Mouse (Mus musculus) heart, adult 8-10 months (tissue): ENCODE data around the gene Sirt7. TPM values are rescaled to one million over a fixed set of nuclear protein-coding genes. Genes with fewer than 3 reads are reported as not detected.

Experiments
- DNase-seq: peaks from one replicate; pipeline ENCODE4 v3.0.0; 2022; ENCODE audit warnings: low spot score
- total RNA-seq, 4 experiments: library from RNA; stranded (reverse); gene quantifications; 2 replicates each; pipeline ENCODE4 v1.2.4; 2022

Gene Sirt7
- 10 to 100 TPM in 1 of 4 experiments, 1 to 10 TPM in 3; 6.5 to 10.6 (median 7.6) TPM for total RNA-seq

DNA sequence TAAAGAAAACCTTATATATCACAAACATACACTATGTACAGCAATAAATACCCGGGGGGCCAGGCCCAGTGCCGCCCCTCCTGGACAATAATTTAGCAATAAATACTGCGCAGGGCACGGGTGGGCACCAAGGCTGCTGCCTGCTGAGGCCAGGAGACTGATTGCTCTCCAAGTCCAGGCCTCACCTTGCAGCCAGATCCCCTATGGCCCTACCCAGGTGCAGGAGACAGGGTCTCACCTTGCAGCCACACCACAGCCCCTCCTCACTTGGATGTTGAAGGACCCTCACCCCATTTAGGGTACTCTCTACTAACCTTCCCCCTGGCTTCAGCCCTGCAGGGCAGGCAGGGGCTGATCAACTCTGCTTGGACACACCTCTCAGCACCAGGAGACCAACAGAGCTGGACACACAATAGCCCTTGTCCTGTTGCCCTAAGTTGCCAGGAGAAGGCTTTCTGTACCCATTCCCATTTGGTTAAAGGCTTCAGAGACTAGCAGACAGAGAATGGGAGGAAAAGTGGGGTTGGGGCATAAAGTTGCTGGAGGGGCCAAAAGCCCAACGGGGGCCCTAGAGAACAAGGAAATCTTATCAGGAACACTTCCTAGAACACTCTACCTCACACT is at the start of gene Sirt7:
Sirt7 (minus strand) TSS at position 89 of the 624 bp plus-strand sequence.
- no peak for DNase-seq

DNA sequence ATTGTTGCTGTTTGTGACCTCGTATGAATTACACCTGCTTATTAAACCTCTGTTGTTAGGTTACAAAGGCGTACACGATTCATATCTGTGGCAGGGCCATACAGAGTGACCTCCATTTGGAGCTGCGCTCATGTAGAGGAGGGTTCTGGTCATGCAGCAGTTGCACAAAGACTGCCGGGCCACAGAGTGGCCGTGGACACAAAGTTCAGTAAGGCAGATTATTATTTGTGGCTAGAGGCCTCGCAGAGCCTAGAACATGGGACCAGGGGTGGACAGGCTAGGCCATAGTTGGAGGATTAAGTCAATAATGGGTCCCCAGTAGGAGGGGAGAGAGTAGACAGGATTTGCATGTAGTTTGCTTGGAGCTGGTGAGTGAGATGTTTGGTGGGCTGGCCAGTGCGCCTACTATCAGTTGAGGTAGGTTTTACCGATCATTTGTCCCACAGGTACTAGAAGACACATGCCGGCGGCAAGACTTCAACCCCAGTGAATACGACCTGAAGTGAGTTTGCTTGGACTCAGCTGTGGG is 48.6 kb upstream of the Sirt7 start:
- DNase-seq: no peak

DNA sequence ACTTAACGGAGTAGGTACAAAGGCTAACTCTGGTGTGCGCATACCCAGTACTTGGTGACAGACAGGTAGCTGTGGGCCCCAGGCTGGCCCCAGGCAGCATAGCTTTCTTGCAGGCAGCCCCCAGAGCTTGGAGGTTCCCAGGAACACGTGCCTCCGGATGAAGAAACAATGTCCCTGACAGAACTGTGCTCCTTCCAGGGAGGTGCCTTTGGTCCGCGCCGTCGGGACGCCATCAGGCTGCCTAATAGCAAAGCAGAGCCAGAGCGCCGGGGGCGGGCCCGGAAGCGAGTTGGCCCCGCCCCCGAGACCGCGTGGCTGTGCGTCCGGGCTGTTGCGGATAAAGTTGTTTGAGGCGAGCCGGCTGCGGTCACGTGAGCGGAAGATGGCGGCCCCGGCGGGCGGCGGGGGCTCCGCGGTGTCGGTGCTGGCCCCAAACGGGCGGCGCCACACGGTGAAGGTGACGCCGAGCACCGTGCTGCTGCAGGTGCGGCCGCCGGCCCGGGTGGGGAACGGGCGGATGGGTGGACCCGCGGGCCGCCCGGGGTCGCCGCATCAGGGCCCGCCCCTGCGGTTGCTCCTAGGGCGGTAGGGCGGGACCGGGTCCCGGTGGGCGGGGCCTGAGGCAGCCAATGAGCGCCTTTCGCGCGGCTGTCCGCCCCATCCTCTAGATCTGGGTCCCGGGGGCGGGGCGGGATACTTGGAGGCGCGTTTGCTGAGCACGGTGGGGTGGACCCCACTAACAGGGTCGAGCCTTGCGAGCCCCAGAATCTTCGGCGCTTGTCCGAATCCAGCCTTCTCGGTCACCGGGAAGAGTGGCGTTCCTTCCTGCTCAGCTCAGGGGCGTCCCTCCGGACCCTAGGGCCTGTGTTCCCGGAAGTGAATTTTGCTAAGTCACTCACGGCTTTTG is 47.9 kb upstream of the Sirt7 start, which contains the start of gene Aspscr1:
Aspscr1 (plus strand) TSS at position 287 of the 907 bp plus-strand sequence.
- DNase-seq: peak; percentile 91

DNA sequence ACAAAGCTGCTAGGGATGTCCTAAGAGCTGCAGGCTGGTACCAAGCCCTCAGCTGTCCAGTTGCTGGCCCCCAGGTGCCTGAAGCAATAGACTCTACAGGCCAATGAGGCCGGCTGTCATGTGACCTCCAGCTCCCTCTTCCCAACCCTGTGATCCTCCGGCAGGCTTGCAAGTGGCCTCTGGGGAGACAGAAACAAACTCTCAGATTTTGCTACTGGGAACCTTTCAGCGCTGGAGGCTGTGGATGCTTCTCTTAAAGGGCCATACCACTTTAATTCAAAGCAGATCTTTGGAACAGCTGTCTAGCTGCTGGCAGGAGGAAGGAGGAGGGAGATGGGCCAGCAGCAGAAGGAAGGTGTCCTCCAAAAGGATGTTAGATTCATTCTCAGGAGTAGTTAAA is 41.6 kb upstream of the Sirt7 start:
- DNase-seq: no peak

DNA sequence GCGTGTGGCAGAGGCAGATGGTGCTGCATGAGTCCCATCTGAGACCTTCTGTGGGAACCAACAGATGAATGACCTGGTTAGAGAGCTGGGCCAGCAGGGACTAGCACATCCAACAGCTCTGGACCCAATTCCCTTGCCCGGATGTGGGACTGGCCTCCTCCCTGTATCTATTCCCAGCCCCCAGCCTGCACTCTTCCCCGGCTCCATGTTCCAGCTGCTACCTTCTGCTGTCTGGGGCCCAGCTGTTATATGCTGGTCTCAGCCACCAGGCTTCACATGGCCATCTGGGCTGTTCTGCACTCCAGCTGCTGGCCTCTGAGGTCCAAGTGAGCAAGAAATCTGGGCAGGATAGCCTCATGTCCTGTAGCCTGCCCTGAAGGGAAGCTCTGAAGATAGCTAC is 40.4 kb upstream of the Sirt7 start:
- peak; percentile 75 for DNase-seq

DNA sequence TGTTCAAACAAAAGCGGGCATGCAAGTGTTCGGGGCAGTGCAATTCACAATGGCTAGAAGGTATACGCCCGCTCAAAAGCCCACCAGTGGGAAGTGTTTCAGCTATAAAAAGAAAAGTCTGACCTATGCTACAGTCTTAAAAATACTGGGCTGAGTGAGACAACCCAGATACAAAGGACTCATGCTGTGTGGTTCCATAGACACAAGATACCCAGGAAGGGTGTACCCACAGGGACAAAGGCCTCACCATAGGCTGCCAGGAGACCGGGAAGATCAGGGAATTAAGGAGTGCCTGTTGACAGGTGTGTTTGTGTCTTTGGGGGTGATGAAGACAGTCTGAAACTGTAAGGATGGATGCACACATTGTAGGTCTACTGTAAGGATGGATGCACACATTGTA is 38.7 kb upstream of the Sirt7 start:
- DNase-seq: no peak

- no peak for DNase-seq
Observed at GRCm38 (mm10) chr11:120662759-120663158, 37.7 kb upstream of the Sirt7 start.

GRCm38 (mm10) chr11:120661076-120661460 is 36.0 kb upstream of the Sirt7 start, which contains the start of gene Notum:
Notum (minus strand) TSS chr11:120661175.
- DNase-seq: no peak

GRCm38 (mm10) chr11:120660301-120661075 is 35.4 kb upstream of the Sirt7 start:
- no peak for DNase-seq

- no peak for DNase-seq
Observed at GRCm38 (mm10) chr11:120659509-120660300, 34.7 kb upstream of the Sirt7 start.

- peak; percentile 66 for DNase-seq
Observed at GRCm38 (mm10) chr11:120658876-120659410, 33.9 kb upstream of the Sirt7 start.

DNA sequence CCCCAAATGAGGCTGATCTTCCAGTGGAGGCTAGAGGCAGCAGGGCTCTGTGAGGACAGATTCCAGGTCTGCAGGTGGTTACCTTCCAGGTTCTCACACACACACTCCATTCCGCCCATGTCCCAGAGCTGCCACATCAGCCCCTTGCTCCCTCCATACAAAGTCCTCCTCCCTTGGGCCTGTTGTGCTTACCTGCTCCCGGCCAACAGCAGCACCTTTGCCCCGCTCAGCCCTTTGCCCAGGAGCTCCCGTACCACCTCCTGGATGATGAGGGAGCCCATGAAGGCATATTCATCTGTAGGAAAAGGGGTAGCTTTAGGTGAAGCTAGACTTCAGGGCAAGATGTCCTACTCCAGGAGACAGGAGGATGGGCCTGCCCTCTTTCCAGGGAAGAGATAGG is 32.3 kb upstream of the Sirt7 start:
- DNase-seq: no peak

GRCm38 (mm10) chr11:120654741-120655140 is 29.7 kb upstream of the Sirt7 start:
- no peak for DNase-seq

DNA sequence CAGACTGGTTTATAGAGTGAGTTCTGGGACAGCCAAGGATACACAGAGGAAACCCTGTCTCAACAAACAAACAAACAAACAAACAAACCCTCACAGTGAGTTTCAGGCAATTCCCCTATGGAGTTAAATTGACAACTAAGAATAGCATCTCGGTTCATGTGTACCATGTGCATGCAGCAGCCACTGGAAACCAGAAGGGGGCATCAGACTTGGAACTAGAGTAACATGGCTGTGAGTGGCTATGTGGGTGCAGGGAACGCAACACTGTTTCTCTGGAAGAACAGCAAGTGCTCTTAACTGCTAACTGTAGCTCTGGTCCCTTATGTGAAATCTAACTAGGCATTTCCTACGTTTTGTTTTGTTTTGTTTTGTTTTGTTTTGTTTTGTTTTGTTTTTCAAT is 26.8 kb upstream of the Sirt7 start:
- DNase-seq: no peak

GRCm38 (mm10) chr11:120648001-120648476 is 23.0 kb upstream of the Sirt7 start, which contains the start of gene Myadml2:
Myadml2 (minus strand) TSS chr11:120648158.
- no peak for DNase-seq

- DNase-seq: no peak
Observed at GRCm38 (mm10) chr11:120647047-120647830, 22.2 kb upstream of the Sirt7 start.

DNA sequence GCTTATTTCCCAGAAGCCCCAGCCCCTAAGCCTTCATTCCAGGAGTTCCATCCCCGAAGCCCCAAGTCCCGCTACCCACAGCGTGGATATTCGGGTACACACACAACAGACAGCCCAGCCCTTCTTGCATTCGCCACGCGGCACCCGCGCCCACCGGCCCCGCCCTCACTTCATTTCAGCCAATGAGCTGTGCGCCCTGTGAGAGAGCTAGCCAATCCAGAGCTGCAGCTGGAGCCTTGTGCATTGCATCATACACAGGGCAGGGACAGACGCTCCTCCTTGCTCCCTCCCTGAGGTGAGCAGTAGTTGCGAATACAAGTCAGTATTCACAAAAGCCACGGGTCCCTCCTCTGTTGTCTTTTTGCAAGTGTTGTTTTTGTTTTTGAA is 18.6 kb upstream of the Sirt7 start, which contains the start of gene Pycr1:
Pycr1 (minus strand) TSS at position 169 of the 387 bp plus-strand sequence.
- peak; percentile 93 for DNase-seq

GRCm38 (mm10) chr11:120642939-120643600 is 18.0 kb upstream of the Sirt7 start:
- no peak for DNase-seq

GRCm38 (mm10) chr11:120641869-120642268 is 16.8 kb upstream of the Sirt7 start:
- no peak for DNase-seq
